Mouse (Mus musculus): Measurements from ENCODE around the gene Tescl.

The Tescl gene

DNA sequence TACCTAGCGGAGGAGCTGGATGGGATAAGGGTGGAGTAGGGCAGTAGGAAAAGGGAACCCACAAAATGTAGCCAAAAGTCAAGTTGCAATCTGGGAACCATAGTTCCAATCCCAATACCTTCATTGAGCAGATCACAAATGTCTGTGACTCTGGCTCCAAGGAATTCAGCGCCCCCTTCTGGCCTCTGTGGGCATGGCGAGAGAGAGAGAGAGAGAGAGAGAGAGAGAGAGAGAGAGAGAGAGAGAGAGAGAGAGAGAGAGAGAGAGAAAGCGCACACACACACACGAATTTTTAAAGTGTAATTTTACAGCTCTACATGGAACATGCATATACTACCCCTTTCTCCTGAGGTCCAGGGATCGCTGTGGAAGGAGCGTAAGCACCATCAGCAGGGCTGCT is 29.5 kb upstream of the Tescl start:
- DNase-seq (ENCODE audit: low spot score) = no peak

GRCm38 (mm10) chr7:24361001-24361400 is 27.3 kb upstream of the Tescl start:
- DNase-seq (ENCODE audit: low spot score) = no peak

GRCm38 (mm10) chr7:24359269-24359668 is 25.5 kb upstream of the Tescl start:
- DNase-seq (ENCODE audit: low spot score) = peak; percentile 34

- DNase-seq (ENCODE audit: low spot score) = no peak
These were observed 24.2 kb upstream of the Tescl start for GRCm38 (mm10) chr7:24357899-24358298.

GRCm38 (mm10) chr7:24356081-24356480 is 22.3 kb upstream of the Tescl start:
- DNase-seq (ENCODE audit: low spot score) = no peak

DNA sequence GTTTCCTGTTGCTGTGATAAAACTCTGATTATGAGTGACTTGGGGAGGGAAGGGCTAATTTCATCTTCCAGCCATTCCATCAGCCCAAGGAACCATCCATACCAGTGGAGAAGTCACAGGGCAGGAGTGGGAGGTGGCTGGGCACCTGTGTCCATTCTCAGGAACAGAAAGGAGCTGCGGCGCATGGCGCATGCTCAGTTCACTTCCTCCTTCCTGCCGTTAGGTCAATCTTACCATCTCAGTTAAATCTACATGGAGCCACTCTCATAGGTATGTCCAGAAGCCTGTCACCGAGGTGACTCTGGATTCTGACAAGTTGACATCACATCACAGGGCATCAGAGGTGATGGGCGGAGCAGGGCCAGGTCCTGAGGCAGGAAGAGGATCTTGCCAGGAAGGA is 21.9 kb upstream of the Tescl start:
- DNase-seq (ENCODE audit: low spot score) = no peak

DNA sequence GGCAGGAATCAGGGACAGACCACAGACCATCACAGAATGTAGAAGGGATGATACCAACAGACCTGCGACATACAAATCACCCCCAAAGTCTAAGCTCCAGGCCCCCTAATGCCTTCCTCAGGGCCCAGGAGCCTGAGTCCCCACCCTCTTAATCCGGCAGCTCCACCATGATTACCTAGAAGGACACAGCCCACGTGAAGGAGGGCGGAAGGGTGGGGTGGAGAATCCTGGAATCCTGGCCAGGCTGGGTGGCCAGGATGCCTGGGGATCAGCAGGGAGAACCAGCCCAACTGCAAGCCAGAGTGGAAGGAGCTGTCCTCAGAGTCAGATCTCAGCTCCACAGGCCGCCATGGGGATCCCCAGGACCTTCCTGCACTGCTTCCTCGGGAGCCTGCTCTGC is 15.2 kb upstream of the Tescl start, which contains the start of gene Lypd5:
Gene Lypd5 (plus strand): TSS at position 301 of the 400 bp plus-strand sequence.
- DNase-seq (ENCODE audit: low spot score) = no peak

DNA sequence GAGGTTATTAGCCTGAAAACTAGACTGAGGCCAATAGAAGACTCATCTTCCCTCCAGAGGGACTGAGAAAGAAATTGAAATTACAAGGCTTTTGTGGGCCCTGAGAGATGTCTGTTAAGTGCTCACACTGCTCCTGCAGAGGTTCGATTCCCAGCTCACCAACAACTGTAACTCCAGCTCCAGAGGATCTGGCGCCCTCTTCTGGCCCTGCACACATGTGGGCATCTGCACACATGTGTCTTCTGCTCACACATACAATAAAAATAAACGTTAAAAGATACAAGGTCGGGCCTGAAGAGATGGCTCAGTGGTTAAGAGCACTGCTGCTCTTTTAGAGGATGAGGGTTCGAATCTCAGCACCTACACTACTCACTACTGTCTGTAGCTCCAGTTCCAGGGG is 12.7 kb upstream of the Tescl start:
- no peak for DNase-seq (ENCODE audit: low spot score)

- DNase-seq (ENCODE audit: low spot score) = no peak
These were observed 10.1 kb upstream of the Tescl start for GRCm38 (mm10) chr7:24343701-24344272.

DNA sequence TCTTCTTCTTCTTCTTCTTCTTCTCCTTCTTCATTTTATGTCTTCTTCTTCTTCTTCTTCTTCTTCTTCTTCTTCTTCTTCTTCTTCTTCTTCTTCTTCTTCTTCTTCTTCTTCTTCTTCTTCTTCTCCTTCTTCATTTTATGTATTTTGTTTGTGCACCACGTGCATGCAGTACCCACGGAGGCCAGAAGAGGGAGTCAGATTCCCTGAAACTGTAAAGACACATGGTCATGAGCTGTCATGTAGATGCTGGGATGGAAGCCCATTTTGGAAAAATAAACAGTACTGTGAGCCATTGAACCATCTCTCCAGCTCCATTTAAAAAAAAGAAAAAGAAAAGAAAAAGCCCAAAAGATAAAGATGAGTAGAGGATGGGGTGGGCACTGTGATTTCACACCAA is 4.5 kb upstream of the Tescl start:
- DNase-seq (ENCODE audit: low spot score) = no peak

DNA sequence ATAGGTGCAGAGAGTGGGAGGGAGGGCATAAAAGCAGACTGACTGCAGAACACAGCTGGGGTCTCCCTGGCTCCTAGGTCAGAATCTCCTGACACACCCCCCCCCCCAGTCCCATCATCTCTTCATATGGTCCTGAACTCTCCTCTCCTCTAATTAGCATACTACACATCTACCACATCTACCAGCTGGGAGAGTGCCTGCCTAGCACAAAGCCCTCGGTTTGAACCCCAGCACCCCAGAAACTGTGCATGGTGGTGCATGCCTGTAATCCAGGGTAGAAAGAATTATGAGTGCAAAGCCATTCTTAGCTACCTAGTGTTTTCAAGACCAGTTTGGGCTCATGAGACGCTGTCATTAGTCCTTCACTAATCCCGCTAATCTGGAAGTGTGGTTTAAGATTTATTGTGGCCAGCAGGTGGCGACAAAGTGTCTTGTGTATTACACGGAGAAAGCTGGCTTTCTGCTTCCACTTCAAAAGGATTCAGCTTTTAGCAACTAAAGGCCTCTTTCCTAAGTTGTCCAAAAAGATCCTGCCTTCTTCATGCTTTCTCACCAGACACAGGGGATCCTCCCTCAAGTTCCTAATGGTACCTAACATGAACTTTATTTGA is 2.1 kb upstream of the Tescl start:
- DNase-seq (ENCODE audit: low spot score) = peak; percentile 27

DNA sequence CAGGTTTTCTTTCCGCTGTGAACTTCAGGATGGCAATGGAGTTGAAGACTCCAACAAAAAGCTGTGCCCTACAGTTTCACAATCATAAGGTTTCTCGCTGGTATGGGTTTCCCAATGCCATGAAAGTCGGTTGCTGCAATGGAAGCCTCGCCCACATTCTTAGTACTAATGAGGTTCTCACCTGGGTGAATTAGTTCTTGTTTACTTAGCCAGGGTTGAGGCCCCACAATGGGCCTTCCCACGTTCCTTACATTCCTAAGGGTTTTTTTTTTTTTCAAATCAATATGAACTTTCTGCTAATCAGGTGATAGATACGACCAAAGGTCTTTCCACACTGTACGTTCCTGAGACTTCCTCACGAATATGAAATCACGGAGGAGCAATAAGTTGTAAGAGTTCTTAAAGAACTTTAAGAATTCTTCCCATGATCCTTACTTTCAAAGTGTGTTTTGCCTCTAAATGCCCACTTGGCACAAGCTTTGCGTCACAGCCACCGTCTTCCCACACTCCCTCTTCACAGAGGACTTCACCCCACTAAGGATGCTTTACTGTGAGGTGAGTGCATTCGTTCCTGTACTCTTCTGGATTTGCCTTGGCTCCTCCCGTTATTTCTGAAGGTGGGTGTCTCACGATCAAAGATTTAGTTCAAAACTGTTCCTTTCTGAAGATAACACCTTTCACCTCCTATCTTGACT is 6.3 kb downstream of the Tescl start:
- DNase-seq (ENCODE audit: low spot score) = no peak

- no peak for DNase-seq (ENCODE audit: low spot score)
These were observed 7.2 kb downstream of the Tescl start for GRCm38 (mm10) chr7:24326273-24327135.

DNA sequence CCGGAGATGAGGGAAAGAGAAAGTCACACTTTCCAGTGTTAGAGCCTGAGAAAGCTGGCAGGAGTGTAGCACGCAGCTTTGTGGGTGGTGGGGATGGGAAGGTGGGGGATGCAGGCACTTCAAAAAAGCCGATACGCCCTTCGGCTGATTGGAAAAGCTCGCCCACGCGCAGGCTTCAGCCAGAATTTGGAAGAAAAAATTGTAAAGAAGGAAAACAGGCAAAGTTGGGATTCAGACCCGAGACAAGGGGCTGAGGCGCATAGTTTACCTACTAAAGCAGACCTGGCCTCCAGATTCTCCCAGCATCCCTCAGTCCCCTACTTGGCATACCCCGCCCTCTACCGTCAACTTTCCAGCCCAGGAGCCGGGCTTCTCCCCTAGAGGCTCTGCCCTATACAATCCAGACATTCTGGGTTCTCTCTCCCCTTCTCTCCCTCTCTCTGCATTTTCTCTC is 8.0 kb downstream of the Tescl start:
- DNase-seq (ENCODE audit: low spot score) = no peak

DNA sequence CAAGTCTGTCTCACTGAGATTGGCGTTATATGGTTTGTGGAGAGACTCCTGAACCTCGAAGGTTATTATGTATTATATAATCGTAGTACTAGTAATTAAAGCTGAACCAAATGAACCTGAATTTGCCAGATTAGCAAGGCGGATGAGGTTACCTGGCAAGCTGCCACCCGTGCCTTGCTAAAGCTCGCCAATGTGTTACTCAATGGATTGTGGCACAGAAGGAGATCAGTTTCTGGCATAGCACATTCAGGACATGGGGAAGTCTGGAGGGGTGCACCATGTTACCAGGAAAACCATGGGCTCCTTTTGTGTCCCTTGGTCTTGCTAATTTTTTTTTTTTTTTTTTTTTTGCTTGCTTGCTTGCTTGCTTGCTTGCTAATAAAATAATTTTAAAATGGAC is 8.5 kb downstream of the Tescl start:
- no peak for DNase-seq (ENCODE audit: low spot score)

GRCm38 (mm10) chr7:24322593-24322992 is 11.1 kb downstream of the Tescl start:
- DNase-seq (ENCODE audit: low spot score) = no peak

- no peak for DNase-seq (ENCODE audit: low spot score)
These were observed 14.8 kb downstream of the Tescl start for GRCm38 (mm10) chr7:24318942-24319341.

DNA sequence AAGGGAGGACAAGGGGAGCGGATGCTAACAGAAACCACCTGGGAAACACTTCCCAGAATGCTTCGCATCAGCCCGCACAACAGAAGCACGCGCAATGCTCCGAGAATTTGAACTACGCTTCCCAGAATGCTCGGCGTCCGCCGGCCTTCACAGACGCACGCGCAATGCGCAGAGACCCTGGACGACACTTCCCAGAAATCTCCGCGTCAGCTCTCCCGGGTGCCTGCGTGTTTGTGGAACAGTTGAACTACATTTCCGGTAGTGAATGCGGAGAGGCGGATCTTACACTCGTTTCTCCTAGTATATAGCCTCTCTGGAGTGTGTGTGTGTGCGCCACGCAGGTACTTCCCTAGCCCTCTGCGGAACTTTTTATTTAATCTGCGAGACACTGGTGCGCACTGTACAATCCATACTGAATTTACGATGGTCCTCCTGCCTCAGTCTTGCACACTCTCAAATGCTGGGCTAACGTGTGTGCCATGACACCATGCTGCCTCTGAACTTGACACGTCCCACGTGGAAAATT is 17.1 kb downstream of the Tescl start, which contains the start of gene Zfp94:
Gene Zfp94 (minus strand): TSS at position 100 of the 526 bp plus-strand sequence.
- peak; percentile 93 for DNase-seq (ENCODE audit: low spot score)

DNA sequence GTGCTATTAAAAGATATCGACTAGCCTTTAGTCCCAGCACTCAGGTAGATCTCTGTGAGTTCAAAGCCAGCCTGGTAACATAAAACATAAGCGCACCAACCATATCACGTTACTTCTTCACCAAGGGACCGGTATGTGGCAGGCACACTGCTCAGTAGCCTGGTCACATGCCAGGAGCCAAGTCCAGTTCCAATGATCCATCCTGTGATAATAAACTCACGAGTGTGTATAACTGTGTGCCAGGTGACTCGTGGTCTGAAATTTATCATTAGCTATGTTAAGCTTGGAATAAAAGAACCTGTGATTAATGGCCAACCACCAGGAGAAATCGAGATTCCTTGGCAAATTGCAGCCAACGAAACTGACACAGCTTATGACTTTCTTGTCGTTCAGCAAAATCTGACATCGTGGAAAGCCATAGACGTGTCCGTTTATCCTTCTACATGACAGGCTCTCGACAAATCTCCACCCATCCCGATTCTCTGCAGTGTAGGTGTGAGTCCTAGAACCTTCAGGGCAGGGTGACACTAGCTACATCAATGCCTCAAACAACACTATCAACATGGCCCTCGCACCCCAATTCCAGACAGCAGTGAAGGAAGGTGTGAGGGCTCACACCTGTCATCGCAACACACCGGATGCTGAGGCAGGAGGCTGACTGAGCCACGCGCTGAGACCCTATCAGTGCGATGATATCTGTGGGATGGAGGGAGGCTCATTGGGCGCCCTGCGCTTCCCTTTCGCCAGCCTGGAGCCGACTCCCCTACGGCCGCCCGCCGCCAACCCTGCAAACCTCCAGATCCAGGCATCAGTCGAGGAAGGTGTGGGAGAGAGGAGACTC is 17.8 kb downstream of the Tescl start:
- no peak for DNase-seq (ENCODE audit: low spot score)

GRCm38 (mm10) chr7:24300771-24301282 is 32.9 kb downstream of the Tescl start, which contains the start of gene Zfp61:
Gene Zfp61 (minus strand): TSS chr7:24301232.
- DNase-seq (ENCODE audit: low spot score) = peak; percentile 10

All from ovary, postnatal 36 days (tissue).